Mouse (Mus musculus): ENCODE data around the gene Gm20388.

GRCm38 (mm10) chr8:121871833-121872440 is 1961.3 kb downstream of the Gm20388 start:
- TF ChIP-seq CTCF (IDR thresholded peaks at IDR 0.05; ENCODE audit: low read depth, low read length) = no peak
- no peak for TF ChIP-seq GATA1 (IDR thresholded peaks at IDR 0.05; ENCODE audit: borderline replicate concordance, low read length)
- no peak for TF ChIP-seq TAL1 (conservative IDR thresholded peaks at IDR 0.05; ENCODE audit: low read depth, low read length)

Data from G1E (cell line).